Mouse (Mus musculus): Measurements from ENCODE around the gene Slc25a45. TPM values are rescaled to one million over a fixed set of nuclear protein-coding genes. Genes with fewer than 3 reads are reported as not detected.

Slc25a45 gene
- total RNA-seq, 2 experiments from 2014 or later = 11.3 to 14.0 TPM

DNA sequence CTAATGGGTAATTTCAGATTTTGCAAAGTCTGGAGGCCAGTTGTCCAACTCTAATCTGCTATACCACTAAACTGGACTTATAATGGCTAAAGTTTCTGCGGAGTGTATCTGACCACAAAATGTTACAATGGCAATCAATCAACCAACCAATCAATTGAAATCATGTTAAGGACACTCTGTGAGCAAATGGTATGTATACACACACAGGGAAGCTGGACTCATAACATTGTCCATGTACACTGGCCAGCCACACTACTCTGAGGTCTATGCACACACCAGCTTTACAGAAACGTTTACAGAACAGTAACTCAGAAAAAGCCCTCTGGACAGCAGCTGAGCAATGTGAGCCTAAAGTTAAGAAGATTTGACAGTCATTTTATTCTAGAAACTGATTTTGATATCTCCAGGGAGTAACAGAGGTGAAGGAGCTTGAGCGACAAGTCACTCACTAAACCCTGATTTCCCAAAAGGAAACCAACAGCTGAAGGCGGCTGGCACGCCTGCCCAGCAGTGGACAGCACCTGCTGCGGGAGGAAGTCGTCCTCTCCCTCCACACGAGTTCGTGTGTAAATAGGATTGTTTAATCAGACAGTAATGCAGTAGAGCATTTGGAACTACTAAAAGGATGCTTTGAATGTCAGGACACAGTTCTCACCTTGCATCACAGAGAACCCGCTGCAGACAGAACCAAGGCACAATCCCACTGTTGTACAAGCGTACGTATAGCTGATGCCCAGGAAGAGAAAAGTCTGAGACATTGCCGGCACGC is 38.1 kb upstream of the Slc25a45 start:
- no peak for ATAC-seq (replicated peaks; ENCODE audit: low FRiP score, poor library complexity, severe bottlenecking)

DNA sequence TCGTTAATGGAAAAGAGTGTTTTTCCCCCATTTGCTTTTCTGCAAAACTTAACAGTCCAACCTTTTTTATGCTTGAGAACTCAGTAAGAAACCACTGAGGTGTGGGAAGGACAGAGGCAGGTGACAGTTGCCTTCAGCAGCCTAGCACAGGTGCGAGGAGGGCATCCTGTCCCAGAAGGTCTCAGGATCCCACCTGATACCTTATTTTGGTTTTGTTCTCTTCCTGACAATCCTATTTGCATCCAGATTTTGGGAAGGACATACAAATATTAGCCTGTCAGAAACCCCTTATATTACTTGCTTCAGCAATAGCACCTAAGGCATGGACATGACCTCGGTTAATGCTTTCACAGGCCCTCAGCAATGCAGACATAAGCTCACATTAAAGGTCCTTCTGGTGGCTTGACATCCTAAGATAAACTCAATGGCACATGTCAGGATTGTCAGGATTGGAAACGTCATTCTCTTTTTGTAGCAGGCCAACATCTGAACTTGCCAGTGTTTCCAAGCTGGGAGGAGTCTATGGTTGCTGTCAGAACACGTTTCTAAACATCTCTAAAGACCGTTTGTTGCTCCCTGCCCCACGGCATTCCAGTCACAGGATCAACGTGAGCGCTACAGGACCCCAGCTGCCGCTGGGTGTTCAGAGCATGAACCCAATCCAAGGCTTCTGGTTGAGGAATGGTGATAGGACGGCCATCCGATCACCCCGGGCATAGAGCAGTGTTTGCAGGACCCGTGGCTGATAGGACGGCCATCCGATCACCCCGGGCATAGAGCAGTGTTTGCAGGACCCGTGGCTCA is 37.3 kb upstream of the Slc25a45 start:
- no peak for ATAC-seq (replicated peaks; ENCODE audit: low FRiP score, poor library complexity, severe bottlenecking)

- ATAC-seq (replicated peaks; ENCODE audit: low FRiP score, poor library complexity, severe bottlenecking) = no peak
Measured at GRCm38 (mm10) chr19:5840890-5841388, 36.7 kb upstream of the Slc25a45 start.

GRCm38 (mm10) chr19:5841389-5841946 is 36.1 kb upstream of the Slc25a45 start:
- ATAC-seq (replicated peaks; ENCODE audit: low FRiP score, poor library complexity, severe bottlenecking) = peak; percentile 21

DNA sequence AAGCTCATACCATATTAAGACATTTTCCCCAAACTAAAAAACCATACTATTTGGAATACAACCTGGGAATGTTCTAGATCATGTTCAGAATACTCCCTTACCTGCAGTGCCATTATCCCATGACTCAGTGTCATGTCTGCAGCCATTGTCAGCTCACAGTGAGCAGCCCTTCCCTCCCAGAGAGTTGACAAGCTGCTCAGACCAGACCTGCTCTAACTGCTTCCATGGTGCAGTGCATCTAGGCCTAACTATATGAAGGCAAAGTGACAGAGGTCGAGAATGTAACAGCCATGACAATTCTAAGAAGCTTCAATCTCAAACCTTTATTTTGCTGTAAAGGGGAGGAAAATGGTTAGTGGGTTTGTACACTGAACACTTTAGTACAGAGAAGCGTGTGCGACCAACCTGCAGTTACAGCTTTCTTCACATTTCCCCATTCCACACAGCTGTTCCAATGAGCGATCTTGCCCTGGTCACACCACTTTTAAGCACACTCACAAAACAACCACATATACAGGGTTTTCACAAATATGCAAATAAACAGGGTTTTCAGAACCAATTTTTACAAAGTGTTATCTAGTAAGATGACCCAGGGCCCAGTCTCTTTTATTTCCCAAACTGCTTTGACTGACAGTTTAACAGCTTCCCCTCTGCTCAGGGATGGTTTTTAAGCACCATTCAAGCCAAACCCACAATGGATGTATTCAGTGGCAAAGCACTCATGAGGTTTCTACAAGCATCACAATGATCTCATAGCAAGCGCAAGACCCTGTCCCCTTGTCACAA is 35.4 kb upstream of the Slc25a45 start:
- no peak for ATAC-seq (replicated peaks; ENCODE audit: low FRiP score, poor library complexity, severe bottlenecking)

DNA sequence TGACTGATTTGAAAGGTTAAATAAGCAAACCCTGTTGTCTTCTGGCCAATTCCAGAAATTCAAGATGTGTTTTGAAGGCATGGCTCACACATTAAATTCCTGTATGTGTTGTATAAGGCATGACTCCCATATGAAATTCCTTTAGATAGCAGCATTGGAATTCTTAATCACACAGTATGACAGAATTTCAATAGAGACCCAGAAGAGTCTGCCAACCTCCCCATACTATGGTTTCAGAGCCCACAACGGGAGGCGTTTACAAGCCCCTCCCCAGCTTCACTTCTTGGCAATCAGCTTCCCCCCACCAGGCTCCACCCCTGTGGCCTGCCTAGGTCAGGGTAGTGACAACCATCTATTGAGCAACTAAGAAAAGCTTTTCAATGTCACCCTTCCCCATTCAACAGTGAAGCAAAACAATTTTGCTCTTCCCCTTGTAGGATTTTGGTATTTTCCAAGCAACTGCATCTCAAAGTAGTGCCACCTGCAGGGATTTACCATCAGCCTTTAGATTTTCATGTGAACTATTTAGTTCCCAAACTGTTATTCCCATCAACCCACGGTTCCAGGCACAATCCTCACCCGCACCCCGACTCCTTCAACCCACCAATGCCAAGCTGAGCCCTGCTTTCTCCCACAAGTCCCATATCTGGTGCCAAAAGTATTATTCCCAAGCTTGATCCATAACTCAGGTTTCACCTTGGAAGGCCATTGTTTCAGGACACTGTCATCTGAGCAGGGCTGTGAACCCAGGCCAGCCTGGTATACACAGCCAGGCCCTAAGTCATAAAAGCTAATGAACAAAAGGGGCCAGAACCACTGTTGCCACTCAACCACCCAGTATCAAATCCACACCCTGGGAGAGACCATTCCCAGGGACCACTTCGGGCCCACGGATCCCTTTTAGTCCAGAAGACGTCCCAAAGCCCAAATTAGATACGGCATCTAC is 34.5 kb upstream of the Slc25a45 start:
- ATAC-seq (replicated peaks; ENCODE audit: low FRiP score, poor library complexity, severe bottlenecking) = no peak

DNA sequence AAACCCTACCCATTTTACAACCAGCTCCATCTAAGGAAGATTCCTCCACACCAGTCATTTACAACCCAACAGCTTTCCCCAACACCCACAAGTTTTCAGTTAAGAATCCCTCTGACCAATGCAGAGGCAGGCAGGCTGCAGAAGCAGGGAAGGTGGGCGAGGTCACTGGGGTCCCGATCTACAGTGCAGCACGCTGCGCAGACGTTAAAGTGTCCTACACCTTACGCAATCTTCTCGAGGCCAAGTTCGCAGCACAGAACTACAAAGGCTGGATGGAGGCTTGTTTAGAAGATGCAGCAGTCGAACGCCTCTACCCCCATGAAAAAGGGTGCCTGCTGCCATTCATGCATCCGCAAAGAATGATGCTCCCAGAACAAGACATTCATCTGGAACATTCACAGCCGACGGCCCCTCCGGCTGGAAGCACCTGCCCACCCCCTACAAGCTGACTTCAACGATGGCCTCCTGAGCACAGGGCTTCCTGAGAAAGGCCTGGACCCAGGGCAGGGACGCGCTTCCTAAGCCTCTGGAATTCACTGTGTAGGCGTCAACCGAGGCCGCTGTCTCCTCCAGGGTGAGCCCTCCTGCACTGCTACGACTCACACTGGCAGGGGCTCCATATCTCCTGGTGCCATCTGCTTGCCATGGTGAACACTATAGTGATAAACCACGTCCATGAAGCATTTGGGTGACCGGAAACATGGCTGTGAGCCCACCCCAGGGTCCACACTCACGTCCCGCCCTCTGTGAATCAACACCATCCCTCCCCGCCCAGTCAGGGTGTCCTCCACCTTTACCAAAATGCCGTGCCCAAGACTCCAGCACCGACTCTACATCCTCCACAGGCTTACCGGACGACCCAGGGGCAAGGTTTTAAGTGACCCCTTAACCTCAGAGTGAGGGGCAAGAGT is 33.6 kb upstream of the Slc25a45 start:
- peak; percentile 5; the same call in 1 of the 2 replicates for ATAC-seq (replicated peaks; ENCODE audit: low FRiP score, poor library complexity, severe bottlenecking)

GRCm38 (mm10) chr19:5844831-5845318 is 32.7 kb upstream of the Slc25a45 start:
- peak; percentile 11 for ATAC-seq (replicated peaks; ENCODE audit: low FRiP score, poor library complexity, severe bottlenecking)

- ATAC-seq (replicated peaks; ENCODE audit: low FRiP score, poor library complexity, severe bottlenecking) = peak; percentile 18
Measured at GRCm38 (mm10) chr19:5845319-5846135, 32.1 kb upstream of the Slc25a45 start.

GRCm38 (mm10) chr19:5846154-5846553 is 31.5 kb upstream of the Slc25a45 start:
- ATAC-seq (replicated peaks; ENCODE audit: low FRiP score, poor library complexity, severe bottlenecking) = no peak

GRCm38 (mm10) chr19:5846557-5847305 is 30.9 kb upstream of the Slc25a45 start:
- no peak for ATAC-seq (replicated peaks; ENCODE audit: low FRiP score, poor library complexity, severe bottlenecking)

DNA sequence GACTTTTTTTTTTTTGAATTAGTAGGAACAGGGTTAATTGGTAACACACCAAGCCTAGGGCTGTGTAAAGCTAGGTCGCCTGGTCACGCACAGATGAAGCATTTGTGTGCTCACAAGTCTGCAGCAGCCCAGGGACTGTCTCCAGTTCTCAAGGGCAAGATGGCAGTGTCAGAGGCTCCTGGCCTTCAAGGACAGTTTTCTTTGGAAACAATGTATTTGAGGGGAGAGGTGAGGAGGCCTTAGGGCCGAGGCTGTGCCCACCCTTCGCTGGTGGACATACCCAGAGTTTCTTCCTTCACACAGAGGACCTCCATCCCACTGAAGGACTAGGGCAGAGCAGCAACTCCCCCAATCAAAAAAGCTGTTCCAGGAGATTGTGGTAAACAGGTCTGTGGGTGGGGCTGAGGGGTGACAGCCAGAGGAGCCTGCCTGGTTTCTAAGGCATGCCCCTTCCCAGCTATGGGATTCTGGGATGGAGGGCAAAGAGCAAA is 30.3 kb upstream of the Slc25a45 start:
- ATAC-seq (replicated peaks; ENCODE audit: low FRiP score, poor library complexity, severe bottlenecking) = 0 out of 2 replicates have a peak, but pooled peaks have one; percentile 10

DNA sequence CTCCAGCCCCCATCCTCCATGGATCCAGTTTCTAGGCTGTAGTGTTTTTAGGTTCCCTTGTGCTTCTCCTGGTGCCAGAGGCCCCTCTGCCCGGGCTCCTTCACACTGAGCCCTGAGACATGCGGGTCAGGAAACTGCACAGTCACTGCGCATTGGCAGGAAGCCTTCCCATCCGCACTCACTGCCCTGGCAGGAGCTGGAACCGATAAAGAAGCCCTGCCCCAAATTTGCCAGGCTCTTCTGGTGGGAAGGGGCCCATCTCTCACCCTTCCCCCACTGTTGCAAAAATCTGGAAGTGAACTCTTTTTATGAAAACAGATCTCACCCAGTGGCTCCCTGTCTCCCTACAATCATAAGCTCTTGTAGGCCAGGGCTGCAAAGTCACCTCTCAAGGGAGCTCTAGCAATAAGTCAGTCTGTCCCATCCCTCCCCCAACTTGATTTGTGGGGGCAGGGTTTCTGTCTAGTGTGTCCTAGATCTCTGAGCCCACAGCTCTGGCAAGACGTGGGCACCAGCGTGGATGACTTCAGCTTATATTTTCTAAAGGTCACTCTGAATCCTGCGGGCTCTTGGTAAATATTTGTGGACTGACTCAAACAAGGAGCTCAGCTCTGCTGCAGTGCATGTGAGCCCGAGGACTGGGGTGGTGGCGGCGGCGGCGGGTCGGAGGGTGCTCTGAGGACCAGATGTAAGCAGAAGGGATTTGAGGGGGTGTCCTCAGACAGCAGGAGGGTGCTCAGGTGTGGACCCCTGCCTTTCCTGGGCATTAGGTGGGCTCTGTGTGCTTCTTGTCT is 29.4 kb upstream of the Slc25a45 start:
- ATAC-seq (replicated peaks; ENCODE audit: low FRiP score, poor library complexity, severe bottlenecking) = peak; percentile 32

GRCm38 (mm10) chr19:5848826-5849672 is 28.6 kb upstream of the Slc25a45 start:
- ATAC-seq (replicated peaks; ENCODE audit: low FRiP score, poor library complexity, severe bottlenecking) = peak; percentile 24
